Mouse (Mus musculus): ENCODE results near the gene Cldn15.

DNA sequence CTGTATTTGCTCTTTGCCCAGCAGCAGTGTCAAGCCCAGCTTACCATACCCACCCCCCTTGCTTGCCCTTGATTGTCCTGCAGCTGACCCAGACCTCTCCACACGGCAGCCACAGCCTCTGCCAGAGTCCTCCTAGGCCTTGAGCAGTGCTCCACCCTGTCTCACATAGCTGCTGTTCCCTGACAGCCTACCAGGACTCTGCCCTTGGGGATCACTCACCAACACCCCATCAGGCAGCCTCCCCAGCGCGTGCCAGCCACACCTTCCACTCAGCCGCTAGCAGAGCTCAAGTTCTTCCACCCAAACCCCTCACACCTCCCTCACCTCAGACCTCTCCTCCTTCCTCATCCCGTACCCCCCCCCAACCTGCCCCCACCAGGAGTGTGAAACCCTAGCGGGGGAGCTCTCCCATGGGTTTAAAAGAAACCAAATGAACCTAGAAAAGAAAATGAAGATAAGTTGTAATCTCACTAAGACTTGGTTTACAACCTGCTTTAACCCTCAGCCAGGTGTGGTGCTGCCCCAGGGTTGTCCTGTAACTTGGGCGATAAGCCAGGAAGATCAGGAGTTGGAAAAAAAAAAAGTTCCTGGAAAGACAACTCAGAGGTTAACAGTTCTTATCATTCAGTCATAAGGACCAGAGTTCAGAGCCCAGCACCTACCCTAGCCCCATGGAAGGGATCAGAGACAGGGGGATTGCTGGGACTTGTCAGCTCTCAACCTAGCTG is 42.5 kb upstream of the Cldn15 start:
- TF ChIP-seq CTCF (IDR thresholded peaks at IDR 0.05; ENCODE audit: low read depth) = no peak
- TF ChIP-seq EP300 (optimal IDR thresholded peaks at IDR 0.05) = no peak
